Mouse (Mus musculus) stomach, postnatal 0 days (tissue): ENCODE data around the gene Cadps2. TPM values are rescaled to one million over a fixed set of nuclear protein-coding genes. Genes with fewer than 3 reads are reported as not detected.

Experiments
- ATAC-seq: fragments of 200-750 bp; cut with Nextera tagmentation; 2 replicates; pipeline ENCODE4 v1.8.0; 2017; ENCODE audit not compliant: low FRiP score, low TSS enrichment
- DNase-seq: peaks from one replicate; pipeline ENCODE4 v3.0.0-alpha.2; 2016; ENCODE audit warnings: low spot score
- H3K27ac ChIP-seq: fragments of 300-500 bp; sonication (generic); replicated peaks from 2 replicates; pipeline ENCODE4 v1.5.1; 2014; ENCODE audit warnings: mild to moderate bottlenecking, control low read depth
- H3K27me3 ChIP-seq: fragments of 300-500 bp; sonication (generic); 2 replicates; pipeline ENCODE4 v1.6.1; 2014; ENCODE audit warnings: low read length; ENCODE audit not compliant: control insufficient read depth, insufficient read depth
- H3K36me3 ChIP-seq: fragments of 300-500 bp; sonication (generic); 2 replicates; pipeline ENCODE4 v1.6.1; 2014; ENCODE audit warnings: low read length, mixed read lengths; ENCODE audit not compliant: control insufficient read depth, insufficient read depth
- H3K4me1 ChIP-seq: fragments of 300-500 bp; sonication (generic); replicated peaks from 2 replicates; pipeline ENCODE4 v1.6.1; 2014; ENCODE audit warnings: antibody characterized with exemption; ENCODE audit not compliant: control insufficient read depth, insufficient read depth
- H3K4me2 ChIP-seq: fragments of 300-500 bp; sonication (generic); replicated peaks from 2 replicates; pipeline ENCODE4 v1.6.1; 2014; ENCODE audit warnings: low read depth, mild to moderate bottlenecking, control low read depth, moderate library complexity
- H3K4me3 ChIP-seq: fragments of 300-500 bp; sonication (generic); 2 replicates; pipeline ENCODE4 v1.5.1; 2014; ENCODE audit warnings: low read depth, low read length, control low read depth
- H3K9ac ChIP-seq: fragments of 300-500 bp; sonication (generic); 2 replicates; pipeline ENCODE4 v1.6.1; 2014; ENCODE audit warnings: mild to moderate bottlenecking, low read length, control low read depth, mixed read lengths
- H3K9me3 ChIP-seq: fragments of 300-500 bp; sonication (generic); 2 replicates; pipeline ENCODE4 v1.6.1; 2016; ENCODE audit warnings: low read length; ENCODE audit not compliant: control insufficient read depth
- CTCF ChIP-seq: IDR thresholded peaks from 2 replicates; pipeline ENCODE4 v1.5.1; 2016; ENCODE audit warnings: antibody characterized with exemption, low read depth, mild to moderate bottlenecking, moderate library complexity
- EP300 ChIP-seq: optimal IDR thresholded peaks from 2 replicates; pipeline ENCODE3; 2016; ENCODE audit warnings: antibody characterized with exemption
- WGBS: fragments of 180-500 bp; shearing (Covaris S2); extraction: QIAGEN DNeasy Blood & Tissue Kit; methylation state at CpG from one replicate; pipeline ENCODE4 v1.1.7; 2014; 5-methylcytosine and 5-hydroxymethylcytosine counted together
- polyA plus RNA-seq: library from polyadenylated mRNA; unstranded; fragments of >200 nt; fragmentation: Nextera tagmentation; extraction: Ambion mirVana; gene quantifications from 2 replicates; pipeline ENCODE4 v1.2.1, GENCODE M21; 2015

The Cadps2 gene
- polyA plus RNA-seq, 1 experiment from 2014 or later = 4.8 TPM

DNA sequence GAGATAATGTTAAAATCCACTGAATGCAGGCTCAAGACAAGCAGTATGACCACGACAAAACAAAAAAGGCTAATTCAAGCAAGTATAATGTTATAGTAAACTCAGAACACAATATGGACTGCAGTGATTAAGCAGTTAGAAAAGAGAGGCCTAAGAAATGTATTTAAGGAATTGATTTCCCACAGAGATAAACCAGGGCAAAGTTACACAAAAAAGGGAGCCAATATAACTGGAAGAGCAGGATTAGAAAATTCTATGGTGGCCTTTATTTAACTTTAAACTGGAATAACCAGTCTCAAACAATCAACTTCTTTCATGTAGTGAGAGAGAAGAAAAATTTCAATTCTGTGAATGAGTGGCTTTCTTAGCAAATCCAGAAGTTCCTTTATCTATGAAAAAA lies 289.3 kb downstream of the Cadps2 start:
- Histone ChIP-seq H3K9me3 (no peaks in the 10 kb centered on the region), H3K36me3 (no peaks in the 10 kb centered on the region), H3K27me3 (no peaks in the 10 kb centered on the region), H3K4me2 (no peak overlapping the region), H3K9ac (no peak overlapping the region), H3K27ac (no peak overlapping the region), H3K4me1 (no peaks in the 10 kb centered on the region), H3K4me3 (no peak overlapping the region)
- TF ChIP-seq CTCF = no peak
- TF ChIP-seq EP300 = peak; percentile 83
- DNase-seq (no peak), ATAC-seq (peak; percentile 66; the same call in 1 of the 2 replicates)
- 42% methylated on average over 1 of the region's 1 CpGs for WGBS

DNA sequence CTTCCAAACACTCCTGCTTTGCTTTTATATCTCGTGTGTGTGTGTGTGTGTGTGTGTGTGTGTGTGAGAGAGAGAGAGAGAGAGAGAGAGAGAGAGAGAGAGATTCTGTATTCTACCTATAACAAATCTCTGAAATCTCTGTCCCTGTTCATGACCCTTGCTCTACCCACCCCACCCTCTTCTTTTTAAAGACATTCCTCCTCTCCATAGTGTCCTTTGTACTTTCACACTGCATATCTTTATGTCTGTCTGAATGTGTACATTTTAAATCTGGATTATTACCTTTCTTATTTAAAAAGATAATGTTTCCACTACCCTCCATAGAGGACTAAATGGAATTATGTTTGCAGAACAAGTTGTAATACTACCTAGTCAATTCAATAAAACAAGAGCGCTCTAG lies 315.5 kb downstream of the Cadps2 start:
- ATAC-seq (no peak), DNase-seq (no peak)
- Histone ChIP-seq H3K27me3 (no peaks in the 10 kb centered on the region), H3K27ac (no peak overlapping the region), H3K9me3 (no peaks in the 10 kb centered on the region), H3K4me3 (no peak overlapping the region), H3K9ac (no peak overlapping the region), H3K36me3 (no peaks in the 10 kb centered on the region), H3K4me2 (no peak overlapping the region), H3K4me1 (no peaks in the 10 kb centered on the region)
- TF ChIP-seq EP300 = no peak
- no peak for TF ChIP-seq CTCF
- WGBS = 70% methylated on average over 2 of the region's 2 CpGs

- H3K9me3 ChIP-seq = no peaks in the 10 kb centered on the region
- ATAC-seq = no peak
Measured at GRCm38 (mm10) chr6:23522556-23522955, 316.7 kb downstream of the Cadps2 start.

DNA sequence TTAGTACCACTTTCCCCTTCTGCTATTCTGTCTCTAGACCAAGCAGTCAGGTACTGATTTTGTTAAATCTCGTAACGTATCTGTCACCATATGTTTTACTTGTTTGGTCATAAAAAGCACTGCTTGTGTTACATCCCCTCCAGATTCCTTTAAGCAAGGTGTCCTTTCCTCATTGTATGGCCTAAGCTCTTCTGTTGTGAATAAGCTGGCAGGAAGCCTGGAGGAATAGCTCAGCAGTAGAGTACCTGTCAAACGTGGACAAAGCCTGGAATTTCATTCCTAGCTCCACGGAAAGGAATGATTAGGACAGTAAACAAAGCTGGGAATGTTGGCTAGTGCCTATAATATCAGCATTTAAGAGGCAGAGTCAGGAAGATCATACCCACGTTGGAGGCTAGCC lies 340.6 kb downstream of the Cadps2 start:
- Histone ChIP-seq H3K27ac (no peak overlapping the region), H3K4me1 (no peaks in the 10 kb centered on the region), H3K36me3 (no peaks in the 10 kb centered on the region), H3K9me3 (no peaks in the 10 kb centered on the region), H3K27me3 (no peaks in the 10 kb centered on the region), H3K4me2 (no peak overlapping the region), H3K4me3 (no peak overlapping the region), H3K9ac (no peak overlapping the region)
- WGBS = 32% methylated on average over 5 of the region's 5 CpGs
- DNase-seq = no peak
- TF ChIP-seq CTCF = no peak
- TF ChIP-seq EP300 = no peak
- no peak for ATAC-seq

More at GRCm38 (mm10) chr6:23522556-23522955, 316.7 kb downstream of the Cadps2 start:
- no peak for DNase-seq
- no peaks in the 10 kb centered on the region for H3K27me3 ChIP-seq
- 88% methylated on average over 5 of the region's 5 CpGs for WGBS
- no peaks in the 10 kb centered on the region for H3K4me1 ChIP-seq
- no peak overlapping the region for H3K4me3 ChIP-seq
- H3K36me3 ChIP-seq = no peaks in the 10 kb centered on the region
- H3K27ac ChIP-seq = no peak overlapping the region
- no peak overlapping the region for H3K4me2 ChIP-seq
- H3K9ac ChIP-seq = no peak overlapping the region
- TF ChIP-seq CTCF (no peak), EP300 (no peak)

GRCm38 (mm10) chr6:23491804-23492203 lies 347.4 kb downstream of the Cadps2 start:
- Histone ChIP-seq H3K36me3 (no peaks in the 10 kb centered on the region), H3K9me3 (no peaks in the 10 kb centered on the region), H3K27ac (no peak overlapping the region), H3K27me3 (no peaks in the 10 kb centered on the region), H3K4me3 (no peak overlapping the region), H3K4me1 (no peaks in the 10 kb centered on the region), H3K4me2 (no peak overlapping the region), H3K9ac (no peak overlapping the region)
- DNase-seq (no peak), ATAC-seq (0 out of 2 replicates have a peak, but pooled peaks have one; percentile 63)
- TF ChIP-seq CTCF (peak; percentile 89), EP300 (no peak)
- WGBS = 26% methylated on average over 7 of the region's 7 CpGs

- TF ChIP-seq CTCF = no peak
- no peak for TF ChIP-seq EP300
- Histone ChIP-seq H3K36me3 (no peaks in the 10 kb centered on the region), H3K4me3 (no peak overlapping the region), H3K9ac (no peak overlapping the region), H3K4me1 (no peaks in the 10 kb centered on the region), H3K9me3 (no peaks in the 10 kb centered on the region), H3K27ac (no peak overlapping the region), H3K4me2 (no peak overlapping the region), H3K27me3 (no peaks in the 10 kb centered on the region)
- 75% methylated on average over 2 of the region's 2 CpGs for WGBS
- DNase-seq (no peak), ATAC-seq (no peak)
Measured at GRCm38 (mm10) chr6:23490431-23490830, 348.8 kb downstream of the Cadps2 start.

DNA sequence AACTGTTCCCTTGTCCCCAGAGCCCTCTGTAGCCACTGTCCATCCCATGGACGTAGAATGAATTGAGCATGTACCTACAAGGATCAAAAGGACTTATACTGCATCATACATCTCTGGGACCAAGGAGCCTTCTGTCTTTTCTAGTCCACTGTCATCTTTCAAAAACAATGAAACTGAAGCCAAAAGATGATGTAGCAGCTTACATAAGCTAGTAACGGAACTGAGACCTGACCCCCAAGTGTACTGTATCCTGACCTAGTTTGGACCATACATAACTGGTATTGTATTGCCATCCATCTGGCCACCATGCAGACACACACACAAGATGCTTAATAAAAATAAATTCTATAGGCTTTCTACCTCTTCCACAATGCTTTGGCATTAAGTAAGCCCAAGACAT lies 350.2 kb downstream of the Cadps2 start:
- no peaks in the 10 kb centered on the region for H3K4me1 ChIP-seq
- no peak overlapping the region for H3K4me2 ChIP-seq
- H3K27me3 ChIP-seq = no peaks in the 10 kb centered on the region
- no peak overlapping the region for H3K27ac ChIP-seq
- no peak for ATAC-seq
- no peak overlapping the region for H3K4me3 ChIP-seq
- H3K36me3 ChIP-seq = no peaks in the 10 kb centered on the region
- H3K9ac ChIP-seq = no peak overlapping the region
- H3K9me3 ChIP-seq = no peaks in the 10 kb centered on the region
- no peak for DNase-seq
- TF ChIP-seq EP300 (no peak), CTCF (no peak)
- WGBS = 80% methylated on average over 2 of the region's 2 CpGs
